Mouse (Mus musculus) effector memory CD4-positive, alpha-beta T cell, adult 7 months (primary cell): Measurements from ENCODE around the gene Isoc2b. TPM values are rescaled to one million over a fixed set of nuclear protein-coding genes. Genes with fewer than 3 reads are reported as not detected.

Source experiments
- polyA plus RNA-seq: library from polyadenylated mRNA; unstranded; fragments of 100-300 nt; shearing (Covaris generic); gene quantifications from one replicate; pipeline ENCODE4 v1.2.1, GENCODE M21; 2017

Gene Isoc2b
- polyA plus RNA-seq = 6.2 TPM

DNA sequence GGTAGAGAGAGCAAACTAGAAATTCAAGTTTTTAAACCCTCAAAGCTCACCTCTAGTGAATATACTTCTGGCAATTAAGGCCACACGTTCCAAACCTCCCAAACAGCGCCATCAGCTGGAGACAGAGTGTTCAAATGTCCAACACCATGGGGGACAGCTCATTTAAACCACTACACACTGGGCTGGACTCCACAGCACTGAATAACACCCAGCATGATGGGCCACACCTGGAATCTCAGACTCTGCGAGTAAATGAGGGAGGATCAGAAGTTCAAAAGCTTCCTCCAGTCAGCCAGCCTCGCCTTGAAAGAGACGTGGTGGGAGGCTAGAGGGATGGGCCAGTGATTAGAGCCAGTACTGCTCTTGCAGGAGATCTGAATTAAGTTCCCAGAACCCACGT lies at the start of gene Isoc2b:
TSS of gene Isoc2b (minus strand) at position 126 of the 400 bp plus-strand sequence.

DNA sequence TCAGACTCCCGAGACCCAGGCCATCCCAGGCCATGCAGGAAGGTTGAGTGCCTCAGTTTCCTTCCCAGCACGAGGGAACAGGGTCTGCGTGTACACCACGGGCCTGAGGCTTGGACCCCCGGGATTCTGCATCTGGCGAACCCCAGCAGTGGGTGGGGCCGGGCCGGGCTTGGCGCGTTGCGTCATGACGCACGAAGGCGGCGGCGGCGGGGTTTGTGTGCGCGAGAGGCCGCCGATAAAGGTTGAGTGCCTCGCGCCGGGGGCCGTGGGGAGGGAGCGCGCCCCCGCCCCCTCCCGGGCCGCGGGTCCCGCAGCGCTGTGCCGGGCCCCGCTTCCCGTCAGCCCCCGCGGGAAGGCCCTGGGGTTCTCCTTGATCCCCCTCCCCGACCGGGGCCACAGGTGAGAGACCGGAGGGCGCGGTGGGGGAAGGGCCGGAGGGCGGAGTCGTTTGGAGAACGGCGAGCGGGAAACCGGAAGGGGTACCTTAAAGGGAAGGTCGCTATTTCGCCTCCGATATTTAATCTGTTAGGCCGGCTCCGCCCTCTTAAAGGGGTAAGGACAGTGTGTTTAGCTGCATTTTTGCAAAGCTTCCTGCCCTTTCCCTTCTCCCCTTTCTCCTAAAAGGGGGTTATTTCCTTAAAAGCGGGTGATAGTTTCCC lies 45.1 kb upstream of the Isoc2b start, which contains the start of gene Zfp628:
TSS of gene Zfp628 (plus strand) at position 211 of the 659 bp plus-strand sequence.

DNA sequence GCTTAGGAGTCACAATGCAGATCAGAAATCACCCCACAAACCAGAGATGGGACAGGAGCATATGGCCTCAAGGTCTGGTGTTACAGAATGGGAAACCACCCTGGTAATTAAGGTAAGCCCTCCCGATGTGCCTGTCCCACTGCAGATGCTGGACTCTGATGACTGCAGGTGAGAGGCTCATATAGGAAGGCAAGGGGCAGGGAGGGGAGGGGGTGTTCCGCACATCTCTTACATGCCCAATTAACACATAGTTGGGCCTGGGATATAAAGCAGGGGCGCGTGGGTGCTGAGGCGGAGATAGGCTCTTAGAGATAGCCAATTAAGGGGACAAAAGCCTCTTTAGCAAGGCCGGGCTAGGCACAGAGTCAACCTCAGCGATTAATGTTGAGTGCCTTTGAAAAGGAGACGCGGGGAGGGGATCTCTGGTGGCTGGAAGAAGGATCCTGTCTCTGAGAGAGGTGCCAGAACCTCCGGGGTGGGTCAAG lies 36.5 kb upstream of the Isoc2b start, which contains the start of gene Gm36210:
TSS of gene Gm36210 (minus strand) at position 51 of the 485 bp plus-strand sequence.

DNA sequence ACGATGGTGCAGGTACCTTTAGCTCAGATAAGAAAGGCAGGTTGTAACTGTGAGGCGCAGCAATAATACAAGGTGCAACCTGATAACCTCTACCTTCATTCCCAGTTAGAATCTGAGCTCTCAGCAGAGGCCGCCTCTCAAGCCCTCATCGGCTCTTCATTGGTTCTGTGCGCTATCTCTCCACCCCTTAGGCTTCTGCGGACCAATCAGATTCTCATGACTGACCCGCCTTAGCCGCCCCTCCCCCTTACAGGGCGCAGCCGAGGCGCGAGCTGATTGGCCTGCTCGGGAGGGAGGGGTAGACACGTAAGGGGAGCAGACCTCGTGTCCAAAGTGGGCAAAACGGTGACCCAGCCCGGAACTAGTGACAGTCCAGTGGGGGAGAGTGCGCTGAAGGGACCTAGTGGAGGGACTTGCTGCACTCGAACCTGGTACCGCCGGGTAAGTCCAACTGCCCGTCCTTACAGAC lies 6.7 kb upstream of the Isoc2b start, which contains the start of gene Isoc2a:
TSS of gene Isoc2a (plus strand) at position 401 of the 469 bp plus-strand sequence.

DNA sequence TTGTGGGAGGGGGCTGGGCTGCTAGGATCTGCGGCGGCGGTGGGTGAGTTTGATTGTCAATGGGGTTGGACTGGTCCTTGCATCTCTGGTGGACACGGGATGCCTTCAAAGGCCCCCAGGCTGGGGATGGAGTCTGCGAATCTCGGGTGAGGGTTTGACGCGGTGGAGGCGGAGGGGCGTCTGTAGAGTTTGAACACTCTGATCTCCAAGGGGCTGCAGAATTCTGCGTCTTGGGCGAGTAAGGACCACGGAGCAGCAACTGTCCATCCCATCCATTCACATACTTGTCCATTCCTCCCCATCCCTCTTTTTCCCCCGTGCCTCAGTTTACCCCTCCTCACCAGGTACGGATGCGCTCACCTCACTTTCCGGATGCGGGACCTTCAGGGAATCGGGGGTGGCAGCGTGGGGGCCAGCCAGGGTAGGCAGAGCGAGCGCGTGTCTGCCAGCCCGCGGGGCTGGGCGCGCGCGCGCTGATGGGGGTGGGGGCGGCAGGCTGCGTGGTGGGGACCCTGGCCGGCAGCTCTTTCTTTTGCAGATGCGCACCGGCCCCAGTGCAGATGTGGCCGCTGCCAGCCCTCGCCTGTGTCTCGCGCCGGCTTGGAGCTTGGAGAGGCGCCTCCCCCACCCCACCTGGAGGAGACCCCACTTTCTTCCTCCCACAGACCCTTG lies 25.7 kb downstream of the Isoc2b start, which contains the start of gene Shisa7:
TSS of gene Shisa7 (minus strand) at position 452 of the 672 bp plus-strand sequence.

DNA sequence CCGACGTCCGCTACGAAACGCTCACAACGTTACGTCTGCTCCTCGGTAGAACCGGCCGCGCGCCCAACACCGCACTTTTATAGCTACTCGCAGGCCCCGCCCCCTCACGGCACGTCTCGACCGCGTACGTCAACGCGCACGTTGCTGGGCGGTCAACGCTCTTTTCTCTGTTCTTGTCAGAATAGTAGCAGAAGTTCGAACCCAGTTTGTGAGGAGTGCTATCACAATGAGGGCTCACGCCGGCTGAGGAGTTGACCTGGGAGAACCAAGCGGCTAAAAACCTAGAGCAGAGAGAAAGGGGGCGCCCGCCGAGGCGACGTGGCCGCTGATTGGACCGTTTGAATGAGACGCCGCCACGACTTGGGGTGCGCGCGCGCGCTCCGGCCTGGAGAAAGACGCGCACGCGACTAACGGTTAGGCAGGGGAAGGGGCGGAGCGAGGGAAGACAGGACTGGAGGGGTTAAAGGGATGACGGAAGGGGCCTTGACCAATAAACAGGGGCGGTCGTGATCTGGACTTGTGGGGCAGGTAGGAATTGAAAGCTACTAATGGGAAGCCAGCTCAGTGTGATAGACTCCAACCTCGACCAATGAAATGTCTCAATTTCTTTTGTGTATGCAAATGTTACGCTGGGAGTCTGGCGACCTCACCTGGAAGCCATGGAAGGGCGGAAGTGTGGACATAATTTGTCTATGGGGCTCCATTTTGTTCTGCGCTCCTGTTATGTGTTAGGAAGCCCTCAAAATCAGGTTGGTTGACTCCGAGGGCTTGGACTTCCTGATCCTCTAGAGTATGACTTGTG lies 57.6 kb downstream of the Isoc2b start, which contains the start of gene Ube2s:
TSS of gene Ube2s (minus strand) at position 288 of the 802 bp plus-strand sequence.

Other genes with a start within 250 kb of the Isoc2b start
- 11.7 TPM for gene Tmem86b, start 238.8 kb downstream of the Isoc2b start, polyA plus RNA-seq
- 243 TPM for gene Ppp6r1, start 211.2 kb downstream of the Isoc2b start, polyA plus RNA-seq
- gene Hspbp1, start 185.2 kb downstream of the Isoc2b start, polyA plus RNA-seq = 62.4 TPM
- not detected for gene Brsk1, start 179.7 kb downstream of the Isoc2b start, polyA plus RNA-seq
- gene Tmem150b, start 145.0 kb downstream of the Isoc2b start, polyA plus RNA-seq = not detected
- 29.2 TPM for gene Kmt5c, start 130.1 kb downstream of the Isoc2b start, polyA plus RNA-seq
- gene Cox6b2, start 117.2 kb downstream of the Isoc2b start, polyA plus RNA-seq = not detected
- gene Fam71e2, start 99.0 kb downstream of the Isoc2b start, polyA plus RNA-seq = not detected
- 0.67 TPM for gene Il11, start 87.4 kb downstream of the Isoc2b start, polyA plus RNA-seq
- gene Tmem190, start 87.3 kb downstream of the Isoc2b start, polyA plus RNA-seq = not detected
- gene Tmem238, start 80.6 kb downstream of the Isoc2b start, polyA plus RNA-seq = 8.3 TPM
- gene Rpl28, start 77.4 kb downstream of the Isoc2b start, polyA plus RNA-seq = 215 TPM
- 275 TPM for gene Ube2s, start 57.7 kb downstream of the Isoc2b start, polyA plus RNA-seq
- not detected for gene Shisa7, start 25.6 kb downstream of the Isoc2b start, polyA plus RNA-seq
- gene Isoc2a, start 6.9 kb upstream of the Isoc2b start, polyA plus RNA-seq = 0.33 TPM
- gene Gm36210, start 36.3 kb upstream of the Isoc2b start, polyA plus RNA-seq = not detected
- 2.3 TPM for gene Zfp628, start 45.0 kb upstream of the Isoc2b start, polyA plus RNA-seq
- gene Nat14, start 51.8 kb upstream of the Isoc2b start, polyA plus RNA-seq = not detected
- gene Ssc5d, start 55.5 kb upstream of the Isoc2b start, polyA plus RNA-seq = not detected
- not detected for gene Sbk2, start 94.1 kb upstream of the Isoc2b start, polyA plus RNA-seq
- not detected for gene Sbk3, start 100.9 kb upstream of the Isoc2b start, polyA plus RNA-seq
- 20.4 TPM for gene Zfp579, start 125.9 kb upstream of the Isoc2b start, polyA plus RNA-seq
- gene Zfp524, start 144.2 kb upstream of the Isoc2b start, polyA plus RNA-seq = 17.9 TPM
- 48.5 TPM for gene Fiz1, start 144.4 kb upstream of the Isoc2b start, polyA plus RNA-seq
- gene Gm44973, start 145.2 kb upstream of the Isoc2b start, polyA plus RNA-seq = 5.2 TPM
- 6.4 TPM for gene Zfp865, start 150.1 kb upstream of the Isoc2b start, polyA plus RNA-seq
- gene Ccdc106, start 150.3 kb upstream of the Isoc2b start, polyA plus RNA-seq = not detected
- 0.62 TPM for gene 4632433K11Rik, start 163.9 kb upstream of the Isoc2b start, polyA plus RNA-seq
- gene Zfp784, start 168.2 kb upstream of the Isoc2b start, polyA plus RNA-seq = 2.7 TPM
- gene Zfp580, start 181.3 kb upstream of the Isoc2b start, polyA plus RNA-seq = 1.4 TPM
- 100 TPM for gene U2af2, start 191.9 kb upstream of the Isoc2b start, polyA plus RNA-seq
- 21.3 TPM for gene Epn1, start 210.0 kb upstream of the Isoc2b start, polyA plus RNA-seq
- not detected for gene Rfpl4, start 246.7 kb upstream of the Isoc2b start, polyA plus RNA-seq